Mouse (Mus musculus): ENCODE results near the gene 4933424G06Rik.

DNA sequence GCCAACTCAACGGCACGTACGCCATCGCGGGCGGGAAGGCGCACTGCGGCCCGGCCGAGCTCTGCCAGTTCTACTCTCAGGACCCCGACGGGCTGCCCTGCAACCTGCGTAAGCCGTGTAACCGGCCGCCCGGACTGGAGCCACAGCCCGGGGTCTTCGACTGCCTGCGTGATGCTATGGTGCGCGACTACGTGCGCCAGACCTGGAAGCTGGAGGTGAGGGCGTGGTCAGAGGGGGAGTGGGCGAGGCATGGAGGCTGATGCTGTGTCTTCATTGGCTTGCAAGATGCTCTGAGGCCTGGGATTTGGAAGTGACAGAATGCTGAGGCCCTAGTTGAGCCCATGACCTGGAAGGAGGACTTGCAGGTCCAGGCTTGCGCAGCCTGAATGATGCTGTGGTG lies 61.0 kb downstream of the 4933424G06Rik start:
- TF ChIP-seq CTCF (IDR thresholded peaks at IDR 0.05; ENCODE audit: insufficient read depth, low read depth, low read length): no peak
- TF ChIP-seq POLR2A (IDR thresholded peaks at IDR 0.05; ENCODE audit: insufficient read depth, low read depth, low read length): no peak

All from olfactory bulb, adult 2 months (tissue).